Mouse (Mus musculus): ENCODE data around the gene Cd84.

The Cd84 gene

GRCm38 (mm10) chr1:171918136-171918920 lies 78.8 kb downstream of the Cd84 start:
- 89% methylated on average over 12 of the region's 12 CpGs for WGBS

GRCm38 (mm10) chr1:171919193-171919592 lies 79.7 kb downstream of the Cd84 start:
- WGBS = 88% methylated on average over 5 of the region's 5 CpGs

GRCm38 (mm10) chr1:171919901-171920510 lies 80.5 kb downstream of the Cd84 start:
- 90% methylated on average over 6 of the region's 6 CpGs for WGBS

DNA sequence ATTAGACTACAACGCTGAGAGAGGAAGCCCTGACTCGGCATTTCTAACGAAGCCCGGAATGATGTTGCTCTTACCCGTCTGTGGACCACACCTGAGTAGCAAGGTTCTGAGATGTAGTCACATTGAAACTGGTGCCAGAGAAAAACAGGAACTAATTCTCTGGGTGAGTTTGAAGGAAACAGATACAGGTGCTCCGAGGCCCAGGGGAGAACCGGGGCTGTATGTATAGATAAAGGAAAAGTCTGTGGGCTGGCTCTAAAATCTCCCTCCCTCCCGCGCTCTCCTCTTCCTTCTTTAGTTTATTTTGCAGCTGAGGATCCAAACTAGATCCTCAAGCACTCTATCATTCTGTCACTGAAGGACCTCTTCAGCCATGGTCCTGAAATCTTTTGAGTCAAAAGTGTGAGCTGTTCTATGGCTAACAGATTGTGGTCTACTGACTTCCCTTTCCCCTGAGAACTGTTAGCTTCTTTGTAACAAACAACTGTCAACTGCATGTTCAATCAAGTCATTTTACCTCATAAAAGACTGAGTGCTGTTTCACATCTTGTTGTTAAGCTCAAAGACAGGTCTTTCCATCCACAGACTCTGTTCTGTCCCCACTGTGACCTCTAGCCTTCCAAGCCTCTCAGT lies 81.6 kb downstream of the Cd84 start:
- 87% methylated on average over 9 of the region's 9 CpGs for WGBS

GRCm38 (mm10) chr1:171921641-171922040 lies 82.1 kb downstream of the Cd84 start:
- 80% methylated on average over 2 of the region's 2 CpGs for WGBS

GRCm38 (mm10) chr1:171922844-171923243 lies 83.3 kb downstream of the Cd84 start:
- 56% methylated on average over 5 of the region's 5 CpGs for WGBS

DNA sequence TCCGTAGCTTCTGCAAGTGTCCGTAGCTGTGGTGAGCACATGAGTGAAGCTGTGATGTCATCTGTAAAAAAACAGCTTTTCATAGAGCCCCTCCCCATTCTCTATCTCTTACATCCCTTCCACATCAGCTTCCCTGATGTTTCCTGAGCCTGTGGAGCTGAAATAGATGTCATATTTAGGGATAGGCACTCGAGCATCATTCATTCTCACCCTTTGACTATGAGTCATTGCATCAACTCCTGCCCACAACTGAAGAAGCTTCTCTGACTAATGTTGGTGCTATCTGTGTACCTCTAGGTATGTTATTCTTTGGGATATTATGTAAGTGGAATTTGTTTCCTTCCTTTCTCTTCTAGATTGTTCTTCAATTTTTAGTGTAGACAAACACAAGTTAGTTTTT lies 85.4 kb downstream of the Cd84 start:
- WGBS = 60% methylated on average over 3 of the region's 3 CpGs

- 48% methylated on average over 3 of the region's 3 CpGs for WGBS
These were observed 94.4 kb downstream of the Cd84 start for GRCm38 (mm10) chr1:171933851-171934250.

- 72% methylated on average over 14 of the region's 14 CpGs for WGBS
These were observed 99.8 kb downstream of the Cd84 start for GRCm38 (mm10) chr1:171938952-171939948.
